Mouse (Mus musculus) adrenal gland, postnatal 36 days (tissue): ENCODE results near the gene Myf6. TPM values are rescaled to one million over a fixed set of nuclear protein-coding genes. Genes with fewer than 3 reads are reported as not detected.

Experiments
- microRNA-seq: library from miRNA; unstranded; fragments of <30 nt; microRNA quantifications from one replicate; pipeline ENCODE4 v1.2.0, GENCODE M21; 2021
- total RNA-seq, 2 experiments: library from RNA; stranded (reverse); gene quantifications; 2 replicates each; pipeline ENCODE4 v1.2.3; 2021

Myf6 gene
- total RNA-seq, 2 experiments from 2014 or later: not detected

Small RNA genes lying within 50 kb of the gene (microRNA-seq; reads per million reads assigned to microRNA genes)
- not detected for gene Gm44403

Other genes starting within 250 kb of the Myf6 start
- 1 to 10 TPM; 1.5 to 2.1 TPM for gene Lin7a, start 223.1 kb downstream of the Myf6 start, total RNA-seq
- not detected for gene Myf5, start 8.6 kb downstream of the Myf6 start, total RNA-seq
- gene Ptprq, start 225.3 kb upstream of the Myf6 start, total RNA-seq: under 1 TPM; 0.07 to 0.16 TPM